Mouse (Mus musculus): ENCODE results near the gene Ruvbl2. TPM values are rescaled to one million over a fixed set of nuclear protein-coding genes. Genes with fewer than 3 reads are reported as not detected.

Gene Ruvbl2
- total RNA-seq, 2 experiments from 2014 or later = 29.4 to 36.9 TPM

GRCm38 (mm10) chr7:45461326-45461725, 23.4 kb upstream of the Ruvbl2 start:
- no peak for DNase-seq

DNA sequence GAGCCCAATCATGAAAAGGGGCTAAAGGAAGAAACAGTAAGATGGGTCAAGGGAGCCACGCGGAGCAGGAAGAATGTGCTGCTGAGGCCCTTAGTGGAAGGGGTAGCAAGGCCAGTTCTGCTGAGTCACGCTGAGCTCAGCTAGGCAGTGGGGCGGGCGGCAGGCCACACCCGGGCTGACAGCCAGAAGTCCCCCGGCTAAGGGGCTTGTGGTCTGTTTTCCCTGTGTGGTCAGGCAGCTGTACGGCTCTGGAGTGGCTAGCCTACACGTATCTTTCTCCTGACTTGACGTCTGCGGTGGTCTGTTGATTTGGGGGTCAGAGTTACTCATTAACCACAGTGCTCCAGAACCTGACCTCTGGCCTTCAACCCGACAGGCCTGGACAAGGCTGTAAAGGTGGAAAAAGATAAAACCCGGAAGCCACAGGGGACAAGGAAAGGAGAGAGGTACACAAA, 23.0 kb upstream of the Ruvbl2 start:
- peak; percentile 59 for DNase-seq

DNA sequence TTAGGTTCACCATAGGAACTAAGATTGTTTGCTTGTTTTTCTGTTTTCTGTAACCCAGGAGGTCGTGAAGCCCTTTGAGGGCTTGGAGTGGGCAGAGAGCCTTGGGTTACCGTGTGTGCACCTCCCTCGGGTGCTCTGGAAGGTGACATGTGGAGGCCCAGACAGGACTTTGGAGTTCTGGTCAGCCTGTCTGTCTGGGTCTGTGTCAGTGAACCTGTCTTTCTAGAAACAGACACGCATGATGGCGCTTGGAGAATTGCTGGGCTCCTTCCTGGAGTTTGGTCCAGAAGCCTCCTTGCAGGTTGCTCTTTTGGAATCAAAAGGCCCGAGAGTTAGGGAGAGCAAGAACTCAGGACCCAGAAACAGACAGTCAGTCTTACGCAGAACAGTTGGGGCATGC, 22.5 kb upstream of the Ruvbl2 start:
- DNase-seq = no peak

- peak; percentile 90 for DNase-seq
Observed at GRCm38 (mm10) chr7:45459564-45460140, 21.8 kb upstream of the Ruvbl2 start, which contains the start of gene Ftl1. Gene Ftl1, minus strand, starts transcription at chr7:45459884.

GRCm38 (mm10) chr7:45458748-45459563, 21.1 kb upstream of the Ruvbl2 start:
- peak; percentile 90 for DNase-seq

DNA sequence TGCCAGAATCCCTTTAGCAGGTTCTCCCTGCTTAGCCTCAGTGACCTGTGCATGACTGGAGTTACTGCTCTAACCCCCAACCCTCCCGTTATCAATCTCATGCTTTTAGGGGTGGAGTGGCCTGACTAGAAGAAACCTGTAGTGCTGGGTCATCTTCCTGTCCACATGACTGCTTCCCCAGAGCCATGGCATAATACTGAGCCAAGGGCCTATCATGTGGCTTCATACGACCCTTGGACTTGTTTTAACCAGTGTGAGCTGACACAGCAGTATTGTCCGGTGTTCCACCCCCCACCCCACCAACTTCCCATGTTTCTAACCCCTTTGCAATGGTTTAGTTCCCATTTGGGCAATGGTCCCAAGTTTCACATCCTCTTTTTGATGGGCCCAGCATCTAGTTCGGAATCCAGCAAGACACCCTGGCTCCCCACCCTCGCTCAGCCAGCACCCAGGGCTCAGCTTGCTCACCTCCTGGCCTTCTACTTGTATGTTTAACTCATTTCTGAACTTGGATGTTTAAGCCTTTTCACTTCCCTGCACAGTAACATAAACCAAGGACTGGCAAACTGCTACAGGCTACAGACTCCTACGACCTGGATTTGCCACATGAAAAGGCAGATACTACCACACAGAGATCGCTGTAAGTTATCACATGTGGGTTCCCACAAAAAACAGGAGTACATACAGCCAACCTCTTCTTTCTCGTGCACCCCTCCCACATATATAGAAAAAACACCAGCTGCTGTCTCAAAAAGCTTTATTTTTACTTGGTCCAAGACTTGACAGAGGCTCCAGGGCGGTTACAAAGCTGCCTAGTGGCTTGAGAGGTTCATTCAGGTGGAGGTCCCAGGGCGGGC, 19.5 kb upstream of the Ruvbl2 start:
- DNase-seq = no peak

- DNase-seq = no peak
Observed at GRCm38 (mm10) chr7:45456721-45457203, 18.9 kb upstream of the Ruvbl2 start.

- DNase-seq = no peak
Observed at GRCm38 (mm10) chr7:45455932-45456696, 18.2 kb upstream of the Ruvbl2 start.

DNA sequence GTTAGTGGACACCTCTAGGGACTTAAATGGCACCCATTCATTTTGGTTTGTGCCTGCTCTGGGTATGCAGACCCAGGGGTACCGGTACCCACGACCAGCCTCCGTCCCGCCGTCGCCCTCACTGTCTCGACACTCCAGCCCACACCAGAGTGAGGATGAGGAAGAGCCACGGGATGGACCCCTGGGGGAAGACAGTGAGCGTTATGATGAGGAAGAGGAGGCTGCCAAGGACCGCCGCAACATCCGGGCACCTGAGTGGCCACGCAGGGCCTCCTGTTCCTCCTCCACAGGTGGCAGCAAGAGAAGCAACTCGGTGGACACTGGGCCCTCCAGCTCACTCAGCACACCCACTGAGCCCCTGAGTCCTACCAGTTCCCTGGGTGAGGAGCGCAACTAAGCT, 17.1 kb upstream of the Ruvbl2 start:
- DNase-seq = no peak

GRCm38 (mm10) chr7:45451344-45451982, 13.6 kb upstream of the Ruvbl2 start:
- peak; percentile 89 for DNase-seq

DNA sequence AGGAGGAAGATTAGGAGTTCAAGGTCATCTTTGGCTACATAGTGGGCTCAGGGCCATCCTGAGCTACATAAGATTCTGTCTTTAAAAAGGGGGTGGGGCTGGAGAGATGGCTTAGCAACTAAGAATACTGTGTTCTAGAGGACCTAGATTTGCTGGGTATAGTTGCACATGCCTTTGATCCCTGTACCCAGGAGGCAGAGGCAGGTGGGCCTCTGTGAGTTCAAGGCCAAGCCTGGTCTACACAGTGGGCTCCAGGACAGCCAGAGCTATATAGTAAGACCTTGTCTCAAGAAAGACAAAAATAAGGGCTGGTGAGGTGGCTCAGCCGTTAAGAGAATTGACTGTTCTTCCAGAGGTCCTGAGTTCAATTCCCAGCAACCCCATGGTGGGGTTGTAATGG, 12.1 kb upstream of the Ruvbl2 start:
- no peak for DNase-seq

GRCm38 (mm10) chr7:45447325-45447990, 9.6 kb upstream of the Ruvbl2 start:
- DNase-seq = no peak

DNA sequence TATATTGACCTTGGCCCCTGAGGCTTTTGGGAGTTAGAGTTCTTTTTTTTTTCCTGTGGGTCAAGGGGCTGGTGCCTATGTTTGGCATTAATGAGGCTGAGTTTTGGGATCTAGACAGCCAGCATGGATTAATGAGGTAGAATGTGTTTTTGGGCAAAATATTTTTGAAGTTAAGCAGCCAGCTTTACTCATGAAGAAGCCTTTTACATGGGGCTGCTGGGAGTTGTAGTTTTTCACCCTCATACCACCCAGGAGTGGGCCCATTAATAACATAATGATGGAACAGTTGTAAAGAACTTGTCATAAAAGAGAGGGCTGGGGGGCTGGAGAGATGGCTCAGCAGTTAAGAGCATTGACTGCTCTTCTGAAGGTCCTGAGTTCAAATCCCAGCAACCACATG, 8.7 kb upstream of the Ruvbl2 start:
- no peak for DNase-seq

DNA sequence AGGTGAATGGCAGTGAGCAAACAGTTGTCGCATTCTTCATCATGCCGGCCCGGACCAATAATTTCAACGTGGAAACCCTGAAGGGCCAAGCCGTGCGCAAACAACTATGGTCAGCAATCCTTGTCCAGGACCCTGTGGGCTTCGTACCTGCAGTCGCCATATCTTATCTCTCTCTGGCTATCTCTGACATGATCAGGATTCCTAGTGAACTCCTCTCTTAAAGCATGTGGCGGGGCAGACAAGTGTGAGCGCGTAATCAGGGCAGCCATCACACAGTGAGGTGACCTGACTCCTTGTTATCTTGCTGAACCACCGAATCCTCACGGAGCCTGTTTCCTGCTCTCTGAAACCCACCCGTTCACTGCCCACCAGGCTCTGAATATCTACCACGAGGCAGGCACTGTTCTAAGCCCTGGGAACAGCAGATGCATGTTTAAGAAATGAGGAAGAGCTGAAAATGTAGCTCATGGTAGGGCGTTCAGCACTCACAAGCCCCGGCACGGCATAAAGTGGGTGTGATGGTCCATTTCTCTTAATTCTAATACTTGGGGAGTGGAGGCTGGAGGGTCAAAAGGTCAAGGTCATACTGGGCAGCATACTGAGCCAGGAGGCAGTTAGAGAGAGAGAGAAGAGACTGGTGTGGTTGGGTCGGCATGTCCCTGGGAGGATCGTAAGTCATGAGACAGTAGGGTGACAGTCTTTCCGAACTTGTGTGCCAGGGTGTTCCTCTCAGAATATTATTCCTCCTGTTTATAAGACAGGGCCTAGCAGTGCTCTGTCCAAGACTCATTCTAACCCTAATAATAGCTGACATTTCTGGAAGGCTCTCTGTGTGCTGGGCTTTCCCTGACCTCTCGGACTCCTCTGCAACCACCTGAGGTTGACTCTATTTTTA, 5.9 kb upstream of the Ruvbl2 start:
- DNase-seq = no peak

DNA sequence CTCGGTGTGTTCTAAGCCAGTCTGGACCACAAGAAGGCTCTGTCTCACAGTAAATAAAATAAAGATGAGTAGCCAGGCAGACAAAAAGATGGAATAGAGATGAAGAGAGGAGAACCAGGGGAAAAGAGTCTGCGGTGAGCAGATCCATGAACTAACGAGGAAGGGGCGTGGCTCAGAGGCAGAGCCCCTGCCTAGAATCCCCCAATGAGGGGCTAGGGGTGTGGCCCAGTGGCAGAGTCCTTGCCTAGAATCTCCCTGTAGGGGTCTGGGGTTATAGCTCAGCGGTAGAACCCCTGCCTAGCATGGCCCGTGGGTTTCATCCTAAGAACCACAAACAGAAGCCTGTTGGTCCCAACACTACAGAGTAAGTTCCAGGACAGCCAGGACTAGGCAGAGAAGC, 850 bp downstream of the Ruvbl2 start:
- DNase-seq = no peak

DNA sequence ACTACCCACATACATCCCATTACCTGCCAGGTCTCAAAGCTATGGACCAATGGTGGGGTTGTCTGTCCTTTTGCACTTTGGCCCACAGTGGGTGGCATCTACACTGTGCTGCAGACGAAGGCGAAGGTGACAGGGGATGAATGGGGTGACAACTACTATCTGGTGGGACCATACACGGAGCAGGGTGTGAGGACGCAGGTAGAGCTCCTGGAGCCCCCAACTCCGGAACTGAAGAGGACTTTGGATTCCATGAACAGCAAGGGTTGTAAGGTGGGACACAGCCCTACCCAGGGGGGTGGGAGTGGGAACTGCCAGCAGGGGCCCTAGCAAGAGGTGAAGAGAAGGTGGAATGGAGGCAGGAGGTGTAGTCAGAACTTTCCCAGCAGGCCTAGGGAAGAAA, 1.5 kb downstream of the Ruvbl2 start:
- DNase-seq = no peak

GRCm38 (mm10) chr7:45435038-45435437, 2.9 kb downstream of the Ruvbl2 start:
- DNase-seq = no peak

GRCm38 (mm10) chr7:45434203-45435015, 3.5 kb downstream of the Ruvbl2 start, which contains the start of gene Gys1:
Gene Gys1, plus strand, starts transcription at chr7:45434844.
- DNase-seq = peak; percentile 100

GRCm38 (mm10) chr7:45433835-45434202, 4.1 kb downstream of the Ruvbl2 start:
- DNase-seq = no peak

Measured in gastrocnemius, postnatal 10 days (tissue).